Mouse (Mus musculus) thymus, postnatal 10 days (tissue): Measurements from ENCODE around the gene Rab11b.

Experiments
- DNase-seq, 2 experiments: peaks; one replicate each; pipeline ENCODE4 v3.0.0; 2021; ENCODE audit warnings: low spot score in 2 of 2

Gene Rab11b

DNA sequence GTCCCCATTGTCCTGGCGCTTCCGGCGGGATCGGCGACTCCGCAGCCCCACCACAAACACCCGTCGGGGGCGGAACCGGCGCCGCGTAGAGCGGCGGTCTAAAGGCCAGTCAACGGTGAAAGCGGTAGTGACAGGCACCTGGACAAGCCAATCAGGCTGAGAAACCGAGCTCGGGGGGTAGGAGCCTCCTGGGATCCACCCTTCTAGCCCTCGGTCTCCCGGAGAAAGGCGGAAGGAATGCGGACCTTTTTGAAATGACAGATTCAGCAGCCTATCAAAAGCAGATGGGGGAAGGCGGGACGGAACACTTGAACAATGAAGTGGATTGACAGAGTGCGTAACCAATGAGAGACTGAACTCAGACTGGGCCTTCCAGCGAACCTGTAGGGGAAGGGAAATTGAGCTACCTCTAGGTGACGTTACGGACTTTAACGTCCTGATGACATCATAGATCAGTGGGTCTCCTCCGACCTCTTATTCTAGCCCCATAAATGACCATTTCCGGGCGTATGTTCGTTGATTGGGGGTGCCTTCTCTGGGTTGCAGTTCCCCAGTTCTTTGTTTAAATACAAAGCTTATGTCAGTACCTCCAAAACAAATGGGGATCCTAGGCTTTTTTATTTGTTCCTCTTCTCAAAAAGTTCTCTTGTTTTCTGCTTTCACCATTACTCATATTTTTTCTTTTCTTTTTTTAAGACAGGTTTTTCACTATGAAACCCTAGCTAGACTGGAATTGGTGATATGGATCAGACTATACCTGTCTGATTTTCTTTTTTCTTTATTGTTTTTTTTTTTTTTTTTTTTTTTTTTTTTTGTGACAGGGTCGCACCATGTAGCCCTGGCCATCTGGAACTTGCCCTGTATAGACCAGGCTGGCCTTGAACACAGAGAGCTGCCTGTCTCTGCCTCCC is at the start of gene Rab11b:
Gene Rab11b, minus strand, starts transcription at position 276 of the 911 bp plus-strand sequence.
- DNase-seq, result peak; percentile 99 to 100

- DNase-seq, result no peak
Measured at GRCm38 (mm10) chr17:33808192-33808591, 47.9 kb upstream of the Rab11b start.

- no peak for DNase-seq
Measured at GRCm38 (mm10) chr17:33807181-33807888, 47.0 kb upstream of the Rab11b start.

- DNase-seq, result no peak
Measured at GRCm38 (mm10) chr17:33804745-33805144, 44.4 kb upstream of the Rab11b start.

- no peak for DNase-seq
Measured at GRCm38 (mm10) chr17:33804205-33804604, 43.9 kb upstream of the Rab11b start.

DNA sequence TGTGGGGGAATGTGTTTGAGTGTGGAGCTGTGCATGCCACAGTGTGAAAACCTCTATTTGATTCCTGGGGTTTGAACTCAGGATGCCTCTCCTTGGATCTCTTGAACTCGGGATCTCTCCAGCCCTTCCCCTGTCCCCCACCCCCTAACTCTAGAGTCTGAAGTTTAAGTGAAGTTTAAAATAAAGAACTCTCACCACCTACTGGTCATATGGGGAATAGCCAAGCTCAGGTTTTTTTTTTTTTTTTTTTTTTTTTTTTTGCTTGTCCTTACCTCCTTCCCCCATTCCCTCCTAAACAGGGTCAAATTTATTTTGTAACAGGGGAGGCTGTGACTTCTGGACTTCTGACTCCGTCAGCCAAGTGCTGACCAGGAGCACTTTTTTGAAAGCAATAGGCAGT is 41.9 kb upstream of the Rab11b start:
- DNase-seq, result no peak

DNA sequence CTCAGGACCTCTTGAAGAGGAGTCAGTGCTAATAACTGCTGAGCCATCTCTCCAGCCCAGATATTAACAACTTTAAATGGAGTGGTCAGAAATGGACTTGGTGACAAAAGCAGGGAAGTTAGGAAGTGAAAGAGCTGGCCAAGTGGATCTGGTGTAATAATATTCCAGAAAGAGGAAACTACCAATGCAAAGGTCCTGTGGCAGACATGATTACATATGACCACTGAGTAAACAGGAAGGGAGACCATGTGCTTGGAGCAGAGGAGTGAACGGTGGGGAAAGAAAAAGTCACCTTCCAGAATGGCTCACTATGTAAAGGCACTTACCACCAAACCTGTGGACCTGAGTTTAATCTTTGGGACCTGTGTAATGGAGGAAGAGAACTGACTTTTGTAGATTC is 38.9 kb upstream of the Rab11b start:
- DNase-seq, result no peak

DNA sequence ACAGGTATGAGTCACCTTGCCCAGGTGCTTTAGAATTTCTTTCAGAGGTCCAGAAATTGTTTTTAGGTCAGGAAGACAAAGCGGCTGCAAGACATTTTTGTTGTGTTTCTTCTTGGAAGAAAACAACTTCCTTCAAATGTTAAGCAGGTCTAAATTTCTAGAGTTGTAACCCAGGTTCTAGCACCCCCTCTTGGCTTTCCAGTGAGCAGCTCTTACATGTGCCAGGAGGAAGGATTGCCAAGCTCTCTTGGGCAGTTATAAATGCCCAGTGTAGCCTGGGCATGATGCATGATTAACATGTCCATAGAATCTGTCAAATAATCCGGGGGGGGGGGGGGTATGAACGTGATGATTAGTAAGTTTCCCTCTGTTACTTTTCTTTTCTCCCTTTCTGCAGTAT is 38.0 kb upstream of the Rab11b start:
- no peak for DNase-seq

- no peak for DNase-seq
Measured at GRCm38 (mm10) chr17:33788732-33789131, 28.4 kb upstream of the Rab11b start.

DNA sequence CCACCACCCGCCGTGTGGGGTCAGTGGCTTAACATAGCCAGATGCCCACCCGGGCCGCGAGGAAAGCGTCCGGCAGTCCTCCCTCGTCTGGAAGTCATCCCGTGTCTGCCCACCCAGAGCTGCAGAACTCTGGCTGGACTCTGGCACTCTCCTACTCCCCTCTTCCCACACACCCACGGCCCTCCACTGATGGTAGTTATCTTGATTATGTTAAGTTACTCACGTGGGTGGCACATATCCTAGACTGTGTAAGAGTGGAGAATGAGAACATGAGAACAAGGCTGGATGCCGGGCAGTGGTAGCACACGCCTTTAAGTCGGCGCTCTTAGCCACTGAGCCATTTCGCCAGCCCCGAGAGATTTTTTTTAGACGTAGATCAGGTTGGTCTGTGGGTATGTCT is 26.0 kb upstream of the Rab11b start:
- no peak for DNase-seq

DNA sequence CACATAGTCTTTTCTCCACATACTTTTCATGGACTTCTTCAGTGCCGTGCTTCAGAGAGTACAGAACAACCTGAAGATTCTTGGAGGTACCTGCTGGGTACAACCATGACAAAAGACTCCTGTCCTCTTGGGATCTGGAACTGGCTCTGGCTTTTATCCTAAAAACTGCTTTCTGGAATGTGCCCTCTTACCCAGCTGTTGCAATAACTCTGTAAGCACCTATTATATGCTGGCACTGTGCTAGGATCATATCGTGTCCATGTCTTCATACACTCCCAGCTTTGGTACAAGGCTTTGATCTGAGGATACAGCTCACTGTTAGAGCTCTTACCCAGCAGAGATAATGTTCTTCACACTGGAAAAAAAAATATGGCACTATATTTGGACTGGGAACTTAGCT is 24.6 kb upstream of the Rab11b start:
- no peak for DNase-seq

DNA sequence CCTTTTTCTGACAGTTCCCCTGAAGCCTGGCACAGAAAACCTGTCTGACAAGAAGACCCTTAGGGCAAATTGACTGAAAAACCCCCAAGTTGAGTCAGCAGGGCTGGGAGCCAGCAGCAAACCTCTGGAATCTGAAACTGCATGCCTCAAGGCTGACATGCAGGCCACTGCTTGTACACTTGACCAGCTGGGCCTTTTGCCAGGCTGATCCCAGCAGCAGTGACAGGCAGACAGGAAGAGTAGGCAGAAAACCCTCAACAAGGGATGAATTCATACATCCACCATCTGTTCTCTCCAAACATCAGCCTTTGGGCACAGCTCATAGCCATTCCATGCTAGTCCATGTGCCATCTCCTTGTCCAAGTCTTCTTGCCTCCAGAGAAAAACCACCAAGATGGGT is 23.1 kb upstream of the Rab11b start:
- no peak for DNase-seq

- no peak for DNase-seq
Measured at GRCm38 (mm10) chr17:33782067-33782466, 21.7 kb upstream of the Rab11b start.

GRCm38 (mm10) chr17:33781124-33781977 is 21.0 kb upstream of the Rab11b start, which contains the start of gene Angptl4:
TSS of gene Angptl4 (minus strand) at chr17:33781830.
- DNase-seq, result peak; percentile 66 to 69

DNA sequence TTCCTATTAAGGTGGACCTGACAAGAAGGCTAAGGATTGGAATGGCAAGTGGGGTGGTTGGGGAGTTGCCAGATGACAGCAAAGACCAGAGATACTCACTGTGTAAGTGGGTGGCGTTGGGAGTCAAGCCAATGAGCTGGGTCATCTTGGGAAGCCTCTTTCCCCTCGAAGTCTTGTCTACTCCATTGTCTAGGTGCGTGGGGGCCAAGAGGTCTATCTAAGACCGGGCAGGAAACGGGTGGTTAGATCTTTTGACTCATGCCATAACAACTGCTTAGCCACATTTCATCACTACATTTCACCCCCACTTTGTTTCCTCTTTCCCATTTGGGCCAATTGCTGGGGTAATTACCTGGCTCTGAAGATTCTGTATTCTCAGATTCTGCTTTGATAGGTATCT is 20.1 kb upstream of the Rab11b start:
- DNase-seq, result no peak

DNA sequence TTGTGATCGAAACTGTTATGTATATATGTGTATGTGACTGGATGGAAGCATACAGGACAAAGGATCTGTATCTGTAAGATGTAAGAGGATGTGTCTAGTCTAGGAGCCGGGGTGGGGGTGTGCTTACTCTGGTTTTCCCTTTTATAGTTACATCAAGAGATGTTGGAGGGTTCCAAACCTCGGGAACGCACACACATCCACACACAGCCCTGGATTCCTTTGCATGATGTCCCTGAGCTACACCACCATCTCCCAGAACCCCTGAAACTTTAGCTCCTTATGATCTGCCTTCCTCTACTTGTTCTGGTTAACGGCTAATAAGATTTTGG is 19.6 kb upstream of the Rab11b start:
- no peak for DNase-seq

DNA sequence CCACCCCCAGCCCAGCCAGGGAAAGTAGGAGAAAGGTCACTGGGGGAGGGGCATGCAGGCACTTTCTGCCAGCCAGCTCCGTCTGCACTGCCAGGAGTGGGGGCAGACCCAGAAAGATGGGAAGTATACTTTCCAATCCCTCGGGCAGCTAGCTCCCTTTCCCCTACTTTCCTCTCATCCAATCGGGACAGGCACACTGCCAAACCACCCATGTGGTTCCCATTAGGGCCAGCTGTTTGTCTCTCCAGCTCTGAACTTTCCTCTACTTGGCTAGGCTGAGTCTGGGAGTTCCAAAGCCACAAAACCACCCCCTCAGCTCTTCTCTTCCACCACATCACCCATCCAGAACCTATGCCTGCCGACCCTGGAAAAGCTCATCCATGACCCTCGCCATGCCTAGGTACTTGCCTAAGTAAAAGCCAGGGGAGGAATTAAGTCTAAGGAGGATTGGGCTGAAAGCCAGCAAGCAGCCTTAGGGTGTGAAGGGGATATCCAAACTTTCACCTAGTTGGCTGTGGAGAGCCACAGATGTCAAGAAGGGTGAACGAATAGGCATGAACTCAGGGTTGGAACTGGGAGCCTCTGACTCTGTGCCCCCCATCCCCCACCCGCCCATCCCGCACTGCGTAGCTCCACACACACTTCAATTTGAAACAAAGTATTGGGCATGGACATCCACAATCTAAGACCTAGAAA is 19.1 kb upstream of the Rab11b start:
- no peak for DNase-seq

DNA sequence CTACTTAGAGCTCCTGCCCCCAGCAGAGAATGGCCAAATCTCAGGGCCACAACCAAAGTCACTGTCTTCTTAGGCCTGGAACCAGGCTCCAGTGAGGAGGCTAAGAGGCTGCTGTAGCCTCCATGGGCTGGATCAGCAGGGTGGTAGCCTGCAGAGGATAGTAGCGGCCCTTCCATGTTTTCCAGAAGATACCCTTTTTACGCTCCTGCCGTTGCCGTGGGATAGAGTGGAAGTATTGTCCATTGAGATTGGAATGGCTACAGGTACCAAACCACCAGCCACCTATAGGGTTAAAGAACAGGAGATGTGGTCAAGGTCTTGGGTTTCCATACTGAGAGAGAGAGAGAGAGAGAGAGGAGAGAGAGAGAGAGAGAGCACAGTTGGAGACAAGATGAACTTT is 15.0 kb upstream of the Rab11b start:
- no peak for DNase-seq

GRCm38 (mm10) chr17:33774573-33775155 is 14.3 kb upstream of the Rab11b start:
- DNase-seq, result no peak

DNA sequence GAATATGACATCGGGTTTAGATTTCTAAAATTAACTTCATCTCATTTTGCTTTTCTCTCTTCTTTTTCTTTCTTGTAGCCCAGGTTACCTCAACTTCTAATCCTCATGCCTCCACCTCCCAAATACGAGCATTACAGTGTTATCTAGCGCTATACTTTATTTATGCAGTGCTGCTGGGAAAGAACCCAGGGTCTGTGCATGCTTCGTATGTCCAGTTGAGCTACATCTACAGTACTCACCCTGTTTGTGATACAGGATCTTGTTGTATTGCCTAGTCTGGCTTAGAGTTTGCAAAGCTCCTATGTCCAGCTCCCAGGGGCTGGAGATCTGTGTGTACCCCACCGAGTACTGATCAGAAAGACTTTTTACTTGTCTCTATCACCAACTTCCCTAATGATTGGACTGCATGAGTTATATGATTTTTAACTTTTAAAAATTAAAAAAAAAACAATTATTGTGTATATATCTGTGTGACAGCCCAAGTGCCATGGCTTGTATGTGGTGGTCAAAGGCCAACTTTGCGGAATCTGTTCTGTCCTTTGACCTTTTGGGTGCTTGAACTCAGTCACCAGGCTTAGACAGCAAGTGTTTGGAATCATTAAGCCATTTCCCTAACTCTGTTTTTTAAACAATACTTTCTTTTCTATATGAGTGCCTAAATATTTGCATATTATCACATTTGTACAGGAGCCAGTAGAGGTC is 13.7 kb upstream of the Rab11b start:
- DNase-seq, result no peak

DNA sequence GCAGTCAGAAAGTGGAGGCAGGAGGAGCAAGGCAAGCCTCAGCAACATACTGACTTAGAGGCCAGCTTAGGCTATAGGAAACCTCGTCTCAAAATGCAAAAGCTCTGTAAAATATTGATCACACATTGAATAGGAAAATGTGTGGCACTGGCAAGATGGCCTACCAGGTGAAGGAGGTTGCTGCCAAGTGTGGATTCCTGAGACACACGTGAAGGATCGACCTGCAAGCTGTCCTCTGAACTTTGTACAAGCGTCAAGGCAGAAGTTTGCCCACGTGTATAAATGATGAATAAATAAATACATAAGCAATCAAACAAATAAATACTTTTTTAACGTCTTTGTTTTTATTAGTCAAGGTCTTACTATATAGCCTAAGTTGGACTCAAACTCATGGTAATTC is 13.1 kb upstream of the Rab11b start:
- no peak for DNase-seq
